Mouse (Mus musculus): ENCODE measurements around the gene Herc3. TPM values are rescaled to one million over a fixed set of nuclear protein-coding genes. Genes with fewer than 3 reads are reported as not detected.

Gene Herc3
- polyA plus RNA-seq, 2 experiments, result 10.0 to 17.4 TPM

- Histone ChIP-seq H3K27ac (replicated peaks; ENCODE audit: low read depth, low read length) (no peak overlapping the region), H3K36me3 (ENCODE audit: control insufficient read depth, insufficient read depth, low read length) (no peaks in the 10 kb centered on the region), H3K9me3 (ENCODE audit: control insufficient read depth, low read length) (no peaks in the 10 kb centered on the region), H3K4me3 (replicated peaks; ENCODE audit: low read length) (no peak overlapping the region), H3K27me3 (ENCODE audit: control insufficient read depth, insufficient read depth, low read length) (no peaks in the 10 kb centered on the region), H3K4me2 (replicated peaks; ENCODE audit: low read depth, low read length, severe bottlenecking) (no peak overlapping the region), H3K9ac (ENCODE audit: low read depth, low read length, severe bottlenecking) (no peak overlapping the region), H3K4me1 (ENCODE audit: control insufficient read depth, insufficient read depth, low read length) (no peaks in the 10 kb centered on the region)
- DNase-seq (ENCODE audit: low spot score) (no peak), ATAC-seq (ENCODE audit: low FRiP score, low read depth) (no peak)
- WGBS, result 68% methylated on average over 2 of the region's 2 CpGs
- no peak for TF ChIP-seq POLR2A (IDR thresholded peaks at IDR 0.05; ENCODE audit: borderline replicate concordance, extremely low read depth, insufficient read depth, insufficient read length)
Measured at GRCm38 (mm10) chr6:58927881-58928280, 96.6 kb downstream of the Herc3 start.

DNA sequence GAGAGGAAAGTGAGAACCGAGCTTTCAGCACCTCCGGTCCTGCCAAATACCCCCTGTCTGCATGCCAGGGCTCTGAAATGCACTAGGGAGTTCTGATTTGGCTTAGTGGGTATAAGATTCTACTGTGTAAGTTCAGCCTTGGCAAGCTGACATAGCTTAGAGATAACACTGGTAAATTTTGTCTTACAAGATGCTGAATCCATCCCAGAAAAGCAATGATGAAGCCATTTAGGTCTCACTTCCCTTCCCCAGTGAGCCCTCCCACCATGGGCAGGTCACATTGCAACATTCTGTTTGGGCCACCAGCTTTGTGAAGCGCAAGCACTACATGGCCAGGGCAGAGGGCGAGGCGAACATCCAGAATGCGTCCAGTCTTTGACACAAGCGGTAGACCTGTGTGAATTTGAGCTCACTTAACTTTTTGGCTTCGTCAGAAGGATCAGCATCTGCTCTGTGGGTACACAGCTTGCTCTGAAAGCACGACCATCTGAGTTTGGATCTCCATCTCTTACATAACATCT lies 98.7 kb downstream of the Herc3 start:
- Histone ChIP-seq H3K4me3 (replicated peaks; ENCODE audit: low read length) (no peak overlapping the region), H3K9me3 (ENCODE audit: control insufficient read depth, low read length) (no peaks in the 10 kb centered on the region), H3K27ac (replicated peaks; ENCODE audit: low read depth, low read length) (no peak overlapping the region), H3K4me1 (ENCODE audit: control insufficient read depth, insufficient read depth, low read length) (no peaks in the 10 kb centered on the region), H3K36me3 (ENCODE audit: control insufficient read depth, insufficient read depth, low read length) (no peaks in the 10 kb centered on the region), H3K9ac (ENCODE audit: low read depth, low read length, severe bottlenecking) (no peak overlapping the region), H3K4me2 (replicated peaks; ENCODE audit: low read depth, low read length, severe bottlenecking) (no peak overlapping the region), H3K27me3 (ENCODE audit: control insufficient read depth, insufficient read depth, low read length) (no peaks in the 10 kb centered on the region)
- 91% methylated on average over 9 of the region's 9 CpGs for WGBS
- no peak for TF ChIP-seq POLR2A (IDR thresholded peaks at IDR 0.05; ENCODE audit: borderline replicate concordance, extremely low read depth, insufficient read depth, insufficient read length)
- no peak for ATAC-seq (ENCODE audit: low FRiP score, low read depth)
- DNase-seq (ENCODE audit: low spot score), result no peak

DNA sequence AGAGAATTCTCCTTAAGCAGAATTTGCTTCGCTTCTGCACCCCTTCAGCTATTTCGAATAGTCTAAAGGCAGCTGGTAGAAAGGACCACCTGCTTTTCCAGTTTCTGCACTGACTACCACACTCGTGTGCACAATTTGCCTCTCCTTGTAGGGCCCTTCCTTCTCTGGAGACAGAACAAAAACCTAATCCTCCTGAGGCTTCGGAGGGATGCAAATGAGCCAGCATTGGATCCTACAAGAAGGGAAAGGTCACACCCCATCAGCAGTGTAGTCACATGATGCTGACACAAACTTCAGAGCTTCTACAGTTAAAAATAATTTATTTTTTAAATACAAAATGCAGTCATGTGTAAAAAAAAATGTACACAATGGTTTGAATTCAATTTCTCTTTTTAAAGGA lies 99.9 kb downstream of the Herc3 start:
- Histone ChIP-seq H3K4me2 (replicated peaks; ENCODE audit: low read depth, low read length, severe bottlenecking) (no peak overlapping the region), H3K4me1 (ENCODE audit: control insufficient read depth, insufficient read depth, low read length) (no peaks in the 10 kb centered on the region), H3K27ac (replicated peaks; ENCODE audit: low read depth, low read length) (no peak overlapping the region), H3K36me3 (ENCODE audit: control insufficient read depth, insufficient read depth, low read length) (no peaks in the 10 kb centered on the region), H3K27me3 (ENCODE audit: control insufficient read depth, insufficient read depth, low read length) (no peaks in the 10 kb centered on the region), H3K9me3 (ENCODE audit: control insufficient read depth, low read length) (no peaks in the 10 kb centered on the region), H3K9ac (ENCODE audit: low read depth, low read length, severe bottlenecking) (no peak overlapping the region), H3K4me3 (replicated peaks; ENCODE audit: low read length) (no peak overlapping the region)
- 84% methylated on average over 4 of the region's 4 CpGs for WGBS
- DNase-seq (ENCODE audit: low spot score), result no peak
- no peak for TF ChIP-seq POLR2A (IDR thresholded peaks at IDR 0.05; ENCODE audit: borderline replicate concordance, extremely low read depth, insufficient read depth, insufficient read length)
- ATAC-seq (ENCODE audit: low FRiP score, low read depth), result no peak

- no peaks in the 10 kb centered on the region for H3K36me3 ChIP-seq (ENCODE audit: control insufficient read depth, insufficient read depth, low read length)
- no peak overlapping the region for H3K4me2 ChIP-seq (replicated peaks; ENCODE audit: low read depth, low read length, severe bottlenecking)
- no peak for TF ChIP-seq POLR2A (IDR thresholded peaks at IDR 0.05; ENCODE audit: borderline replicate concordance, extremely low read depth, insufficient read depth, insufficient read length)
- no peaks in the 10 kb centered on the region for H3K27me3 ChIP-seq (ENCODE audit: control insufficient read depth, insufficient read depth, low read length)
- no peak overlapping the region for H3K9ac ChIP-seq (ENCODE audit: low read depth, low read length, severe bottlenecking)
- DNase-seq (ENCODE audit: low spot score) (no peak), ATAC-seq (ENCODE audit: low FRiP score, low read depth) (no peak)
- H3K27ac ChIP-seq (replicated peaks; ENCODE audit: low read depth, low read length), result no peak overlapping the region
- no peaks in the 10 kb centered on the region for H3K4me1 ChIP-seq (ENCODE audit: control insufficient read depth, insufficient read depth, low read length)
- no peak overlapping the region for H3K4me3 ChIP-seq (replicated peaks; ENCODE audit: low read length)
- WGBS, result 67% methylated on average over 12 of the region's 12 CpGs
- H3K9me3 ChIP-seq (ENCODE audit: control insufficient read depth, low read length), result no peaks in the 10 kb centered on the region
Measured at GRCm38 (mm10) chr6:58932515-58933188, 101.4 kb downstream of the Herc3 start.

DNA sequence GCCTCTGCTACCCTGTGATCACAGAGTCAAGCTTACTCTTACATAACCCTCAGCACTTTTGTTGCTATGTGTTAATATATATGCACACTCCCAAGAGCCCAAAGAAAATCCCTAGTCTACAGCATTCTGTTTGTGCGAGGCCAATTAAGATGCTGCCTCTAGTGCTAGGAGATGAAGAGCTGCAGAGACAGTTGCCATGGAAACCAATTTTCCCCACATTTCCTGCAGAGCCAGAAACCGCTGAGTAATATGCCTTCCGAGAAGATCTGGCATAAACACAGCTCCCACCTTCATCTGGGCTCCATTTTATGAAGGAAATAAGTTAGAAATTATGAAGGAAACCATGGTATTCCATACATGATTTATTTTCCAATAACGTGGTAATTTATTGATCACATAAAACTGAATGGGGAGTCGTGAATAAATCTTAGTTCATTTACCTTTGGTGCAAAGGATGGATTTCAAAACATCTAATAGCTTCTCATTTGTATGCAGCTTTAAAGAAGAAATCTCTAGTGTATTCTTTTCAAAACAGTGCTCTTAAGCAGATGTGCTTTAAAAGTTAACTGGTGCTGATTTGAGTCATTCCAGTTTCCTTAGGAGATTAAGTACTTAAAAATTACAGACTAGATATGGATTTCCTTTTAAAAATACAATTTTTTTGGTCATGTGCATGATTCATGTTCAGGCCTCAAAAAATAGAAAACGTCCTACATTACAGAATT lies 102.1 kb downstream of the Herc3 start:
- Histone ChIP-seq H3K27ac (replicated peaks; ENCODE audit: low read depth, low read length) (no peak overlapping the region), H3K4me1 (ENCODE audit: control insufficient read depth, insufficient read depth, low read length) (no peaks in the 10 kb centered on the region), H3K4me2 (replicated peaks; ENCODE audit: low read depth, low read length, severe bottlenecking) (no peak overlapping the region), H3K9me3 (ENCODE audit: control insufficient read depth, low read length) (no peaks in the 10 kb centered on the region), H3K36me3 (ENCODE audit: control insufficient read depth, insufficient read depth, low read length) (no peaks in the 10 kb centered on the region), H3K27me3 (ENCODE audit: control insufficient read depth, insufficient read depth, low read length) (no peaks in the 10 kb centered on the region), H3K9ac (ENCODE audit: low read depth, low read length, severe bottlenecking) (no peak overlapping the region), H3K4me3 (replicated peaks; ENCODE audit: low read length) (no peak overlapping the region)
- no peak for TF ChIP-seq POLR2A (IDR thresholded peaks at IDR 0.05; ENCODE audit: borderline replicate concordance, extremely low read depth, insufficient read depth, insufficient read length)
- WGBS, result 28% methylated on average over 6 of the region's 6 CpGs
- ATAC-seq (ENCODE audit: low FRiP score, low read depth), result peak; percentile 51; the same call in 1 of the 2 replicates
- peak; percentile 53 for DNase-seq (ENCODE audit: low spot score)

Measured in limb, embryonic 14.5 days (tissue).